Mouse (Mus musculus) midbrain, postnatal 0 days (tissue): Measurements from ENCODE around the gene Fads2. TPM values are rescaled to one million over a fixed set of nuclear protein-coding genes. Genes with fewer than 3 reads are reported as not detected.

Source experiments
- ATAC-seq: fragments of 200-750 bp; cut with Nextera tagmentation; 2 replicates; pipeline ENCODE4 v1.8.0; 2017; ENCODE audit warnings: moderate number of reproducible peaks, mild to moderate bottlenecking, moderate TSS enrichment, moderate library complexity; ENCODE audit not compliant: low FRiP score
- DNase-seq: peaks from one replicate; pipeline ENCODE4 v3.0.0-alpha.2; 2015; ENCODE audit warnings: low spot score
- H3K27ac ChIP-seq: fragments of 300-500 bp; sonication (generic); 2 replicates; pipeline ENCODE4 v1.5.1; 2014; ENCODE audit warnings: low read depth, mild to moderate bottlenecking, low read length, mixed read lengths
- H3K27me3 ChIP-seq: fragments of 300-500 bp; sonication (generic); 2 replicates; pipeline ENCODE4 v1.6.1; 2014; ENCODE audit warnings: low read length, control low read depth, mixed read lengths; ENCODE audit not compliant: insufficient read depth
- H3K36me3 ChIP-seq: fragments of 300-500 bp; sonication (generic); 2 replicates; pipeline ENCODE4 v1.6.1; 2014; ENCODE audit warnings: low read length, control low read depth, mixed read lengths; ENCODE audit not compliant: insufficient read depth
- H3K4me1 ChIP-seq: fragments of 300-500 bp; sonication (generic); 2 replicates; pipeline ENCODE4 v1.6.1; 2014; ENCODE audit warnings: mild to moderate bottlenecking, control low read depth, antibody characterized with exemption, low read length, mixed read lengths; ENCODE audit not compliant: insufficient read depth
- H3K4me2 ChIP-seq: fragments of 300-500 bp; sonication (generic); 2 replicates; pipeline ENCODE4 v1.6.1; 2014; ENCODE audit warnings: low read depth, mild to moderate bottlenecking, low read length, mixed read lengths; ENCODE audit not compliant: poor library complexity, severe bottlenecking
- H3K4me3 ChIP-seq: fragments of 300-500 bp; sonication (generic); 2 replicates; pipeline ENCODE4 v1.5.1; 2014; ENCODE audit warnings: low read depth, mild to moderate bottlenecking, low read length, moderate library complexity
- H3K9ac ChIP-seq: fragments of 300-500 bp; sonication (generic); replicated peaks from 2 replicates; pipeline ENCODE4 v1.6.1; 2014; ENCODE audit warnings: mild to moderate bottlenecking, low read length, moderate library complexity, mixed read lengths; ENCODE audit not compliant: poor library complexity, severe bottlenecking
- H3K9me3 ChIP-seq: fragments of 300-500 bp; sonication (generic); 2 replicates; pipeline ENCODE4 v1.6.1; 2016; ENCODE audit warnings: low read length, control low read depth
- CTCF ChIP-seq: IDR thresholded peaks from 2 replicates; pipeline ENCODE4 v1.5.1; 2016; ENCODE audit warnings: antibody characterized with exemption, mild to moderate bottlenecking
- WGBS: fragments of 180-500 bp; shearing (Covaris S2); extraction: QIAGEN DNeasy Blood & Tissue Kit; methylation state at CpG from one replicate; pipeline ENCODE4 v1.1.7; 2014; 5-methylcytosine and 5-hydroxymethylcytosine counted together
- polyA plus RNA-seq: library from polyadenylated mRNA; unstranded; fragments of >200 nt; fragmentation: Nextera tagmentation; extraction: Ambion mirVana; gene quantifications from 2 replicates; pipeline ENCODE4 v1.2.1, GENCODE M21; 2015
- total RNA-seq: library from RNA; depleted of rRNA; stranded (reverse); fragments of >200 nt; gene quantifications from 2 replicates; pipeline ENCODE4 v1.2.3, GENCODE M21; 2014; rRNA removed

Gene Fads2
- total and polyA plus RNA-seq, 2 experiments from 2014 or later = 260 to 306 TPM

- peaks cover 12% of the 10 kb centered on the region; the same call in 1 of the 2 replicates for H3K4me1 ChIP-seq
- WGBS = 90% methylated on average over 4 of the region's 4 CpGs
- H3K27me3 ChIP-seq = no peaks in the 10 kb centered on the region
- no peaks in the 10 kb centered on the region for H3K9me3 ChIP-seq
- H3K27ac ChIP-seq = no peak overlapping the region
- no peak overlapping the region for H3K4me2 ChIP-seq
- H3K9ac ChIP-seq = no peak overlapping the region
- TF ChIP-seq CTCF = no peak
- H3K36me3 ChIP-seq = no peaks in the 10 kb centered on the region
- no peak overlapping the region for H3K4me3 ChIP-seq
- DNase-seq (no peak), ATAC-seq (no peak)
Observed at GRCm38 (mm10) chr19:10016151-10016550, 85.4 kb downstream of the Fads2 start.

GRCm38 (mm10) chr19:10015442-10015841 lies 86.1 kb downstream of the Fads2 start:
- 89% methylated on average over 4 of the region's 4 CpGs for WGBS
- Histone ChIP-seq H3K27ac (no peak overlapping the region), H3K4me1 (peaks cover 12% of the 10 kb centered on the region; the same call in 1 of the 2 replicates), H3K4me3 (no peak overlapping the region), H3K4me2 (no peak overlapping the region), H3K9me3 (no peaks in the 10 kb centered on the region), H3K9ac (no peak overlapping the region), H3K27me3 (no peaks in the 10 kb centered on the region), H3K36me3 (no peaks in the 10 kb centered on the region)
- TF ChIP-seq CTCF = no peak
- DNase-seq = no peak
- ATAC-seq = no peak

GRCm38 (mm10) chr19:10014824-10015223 lies 86.7 kb downstream of the Fads2 start:
- peaks cover 12% of the 10 kb centered on the region; the same call in 1 of the 2 replicates for H3K4me1 ChIP-seq
- no peak for TF ChIP-seq CTCF

GRCm38 (mm10) chr19:10013913-10014312 lies 87.6 kb downstream of the Fads2 start:
- peaks cover 6% of the 10 kb centered on the region; the same call in 1 of the 2 replicates for H3K4me1 ChIP-seq
- no peak overlapping the region for H3K4me2 ChIP-seq
- ATAC-seq = no peak
- H3K27ac ChIP-seq = no peak overlapping the region
- TF ChIP-seq CTCF = no peak
- H3K36me3 ChIP-seq = no peaks in the 10 kb centered on the region
- DNase-seq = no peak
- no peak overlapping the region for H3K9ac ChIP-seq
- H3K4me3 ChIP-seq = no peak overlapping the region
- H3K27me3 ChIP-seq = no peaks in the 10 kb centered on the region
- H3K9me3 ChIP-seq = no peaks in the 10 kb centered on the region
- WGBS = 69% methylated on average over 5 of the region's 5 CpGs

More at GRCm38 (mm10) chr19:10014824-10015223, 86.7 kb downstream of the Fads2 start:
- H3K4me3 ChIP-seq = no peak overlapping the region
- DNase-seq (no peak), ATAC-seq (no peak)
- no peaks in the 10 kb centered on the region for H3K9me3 ChIP-seq
- WGBS = 80% methylated on average over 13 of the region's 13 CpGs
- no peak overlapping the region for H3K4me2 ChIP-seq
- H3K27ac ChIP-seq = no peak overlapping the region
- H3K36me3 ChIP-seq = no peaks in the 10 kb centered on the region
- no peak overlapping the region for H3K9ac ChIP-seq
- H3K27me3 ChIP-seq = no peaks in the 10 kb centered on the region

GRCm38 (mm10) chr19:10013348-10013747 lies 88.2 kb downstream of the Fads2 start:
- WGBS = 62% methylated on average over 3 of the region's 3 CpGs
- H3K27me3 ChIP-seq = no peaks in the 10 kb centered on the region

GRCm38 (mm10) chr19:10012827-10013278 lies 88.7 kb downstream of the Fads2 start:
- ATAC-seq (no peak), DNase-seq (no peak)
- Histone ChIP-seq H3K27ac (no peak overlapping the region), H3K4me3 (no peak overlapping the region), H3K36me3 (no peaks in the 10 kb centered on the region), H3K9me3 (no peaks in the 10 kb centered on the region), H3K9ac (no peak overlapping the region), H3K4me2 (no peak overlapping the region), H3K27me3 (no peaks in the 10 kb centered on the region), H3K4me1 (no peaks in the 10 kb centered on the region)
- WGBS = 40% methylated on average over 6 of the region's 6 CpGs
- no peak for TF ChIP-seq CTCF

More at GRCm38 (mm10) chr19:10013348-10013747, 88.2 kb downstream of the Fads2 start:
- Histone ChIP-seq H3K4me2 (no peak overlapping the region), H3K4me3 (no peak overlapping the region), H3K9ac (no peak overlapping the region), H3K4me1 (no peaks in the 10 kb centered on the region), H3K27ac (no peak overlapping the region), H3K9me3 (no peaks in the 10 kb centered on the region), H3K36me3 (no peaks in the 10 kb centered on the region)
- no peak for ATAC-seq
- TF ChIP-seq CTCF = no peak
- no peak for DNase-seq

Other genes with a start within 250 kb of the Fads2 start
- 11.0 and 20.0 TPM in 2 replicates for gene Incenp, start 202.2 kb downstream of the Fads2 start, total RNA-seq
- 13.3 and 13.8 TPM in 2 replicates for gene Incenp, start 202.2 kb downstream of the Fads2 start, polyA plus RNA-seq
- gene Fth1, start 121.1 kb downstream of the Fads2 start, total RNA-seq = 337 and 436 TPM in 2 replicates
- gene Fth1, start 121.1 kb downstream of the Fads2 start, polyA plus RNA-seq = 2,585 and 2,689 TPM in 2 replicates
- 2.5 and 4.1 TPM in 2 replicates for gene Best1, start 100.1 kb downstream of the Fads2 start, total RNA-seq
- 2.9 and 3.5 TPM in 2 replicates for gene Best1, start 100.1 kb downstream of the Fads2 start, polyA plus RNA-seq
- 20.6 and 23.3 TPM in 2 replicates for gene Rab3il1, start 100.1 kb downstream of the Fads2 start, total RNA-seq
- 21.7 and 23.5 TPM in 2 replicates for gene Rab3il1, start 100.1 kb downstream of the Fads2 start, polyA plus RNA-seq
- gene Fads3, start 60.2 kb downstream of the Fads2 start, total RNA-seq = 74.6 and 92.8 TPM in 2 replicates
- gene Fads3, start 60.2 kb downstream of the Fads2 start, polyA plus RNA-seq = 38.8 and 39.2 TPM in 2 replicates
- gene Fads1, start 81.1 kb upstream of the Fads2 start, total RNA-seq = 180 and 184 TPM in 2 replicates
- gene Fads1, start 81.1 kb upstream of the Fads2 start, polyA plus RNA-seq = 150 and 153 TPM in 2 replicates
- gene Tmem258, start 102.3 kb upstream of the Fads2 start, total RNA-seq = 61.4 and 84.7 TPM in 2 replicates
- 279 and 299 TPM in 2 replicates for gene Tmem258, start 102.3 kb upstream of the Fads2 start, polyA plus RNA-seq
- gene Fen1, start 102.4 kb upstream of the Fads2 start, total RNA-seq = 19.8 and 20.9 TPM in 2 replicates
- gene Fen1, start 102.4 kb upstream of the Fads2 start, polyA plus RNA-seq = 20.5 and 21.8 TPM in 2 replicates
- 1.7 and 2.2 TPM in 2 replicates for gene Myrf, start 139.0 kb upstream of the Fads2 start, total RNA-seq
- 0.91 and 0.94 TPM in 2 replicates for gene Myrf, start 139.0 kb upstream of the Fads2 start, polyA plus RNA-seq
- gene Dagla, start 203.1 kb upstream of the Fads2 start, total RNA-seq = 29.9 and 40.8 TPM in 2 replicates
- gene Dagla, start 203.1 kb upstream of the Fads2 start, polyA plus RNA-seq = 12.8 and 13.7 TPM in 2 replicates